Comparison of ENCODE assay signal across 8 mouse cellular contexts in the genomic region with DNA sequence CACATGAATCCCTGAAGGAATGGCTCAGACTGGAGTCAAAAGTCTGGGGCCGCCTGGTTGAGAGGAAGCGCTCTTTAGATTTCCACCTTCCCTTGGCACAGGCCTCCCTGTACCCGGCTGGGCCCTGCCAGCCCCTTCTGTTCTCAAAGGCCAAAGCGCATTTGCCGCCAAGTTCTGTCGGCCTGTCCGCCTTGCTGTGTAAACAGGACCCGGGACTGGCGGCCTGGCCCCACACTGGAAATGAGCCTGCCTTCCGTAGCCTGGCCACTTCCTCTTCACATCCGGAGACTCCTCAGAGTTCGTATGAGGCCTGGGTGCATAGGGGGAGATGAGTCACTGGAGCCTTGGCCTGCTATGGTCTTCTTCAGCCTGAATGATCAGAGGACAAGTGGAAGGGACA. TPM values are rescaled to one million over a fixed set of nuclear protein-coding genes. Genes with fewer than 3 reads are reported as not detected.
DNase-seq lines count a peak whose midpoint lies in the region; ATAC-seq and TF ChIP-seq lines count a peak whose summit lies in the region.

No protein-coding gene starts in this region.

- no peak overlapping the region; the same call in 1 of the 2 replicates for H3K27ac ChIP-seq in kidney, embryonic 14.5 days (ENCODE audit: low read depth, low read length)
- H3K27ac ChIP-seq in bone marrow macrophage, adult 2 months (ENCODE audit: insufficient read depth, low read depth, low read length), result peak overlapping the region; percentile 88
- peak overlapping the region; percentile 71 for H3K27ac ChIP-seq in heart, embryonic 12.5 days (ENCODE audit: poor library complexity, severe bottlenecking)
- no peak overlapping the region for H3K27ac ChIP-seq in midbrain, embryonic 15.5 days

- H3K27me3 ChIP-seq in kidney, embryonic 14.5 days (ENCODE audit: control insufficient read depth, insufficient read depth, low read length), result no peaks in the 10 kb centered on the region
- no peaks in the 10 kb centered on the region for H3K27me3 ChIP-seq in heart, embryonic 12.5 days (replicated peaks)
- no peaks in the 10 kb centered on the region for H3K27me3 ChIP-seq in megakaryocyte, embryonic 14.5 days (replicated peaks)
- H3K27me3 ChIP-seq in midbrain, embryonic 15.5 days (replicated peaks), result peaks cover 10% of the 10 kb centered on the region

- peaks cover 22% of the 10 kb centered on the region for H3K4me1 ChIP-seq in kidney, embryonic 14.5 days (ENCODE audit: control insufficient read depth, insufficient read depth, low read length)
- peaks cover 36% of the 10 kb centered on the region for H3K4me1 ChIP-seq in bone marrow macrophage, adult 2 months (ENCODE audit: control insufficient read depth, insufficient read depth, low read length)
- peaks cover 63% of the 10 kb centered on the region for H3K4me1 ChIP-seq in heart, embryonic 12.5 days (replicated peaks)
- peaks cover 83% of the 10 kb centered on the region for H3K4me1 ChIP-seq in megakaryocyte, embryonic 14.5 days
- peaks cover 14% of the 10 kb centered on the region for H3K4me1 ChIP-seq in midbrain, embryonic 15.5 days

- WGBS in kidney, embryonic 14.5 days, result 59% methylated on average over 12 of the region's 12 CpGs
- WGBS in heart, embryonic 12.5 days, result 60% methylated on average over 12 of the region's 12 CpGs
- 66% methylated on average over 12 of the region's 12 CpGs for WGBS in midbrain, embryonic 15.5 days

- TF ChIP-seq POLR2A in bone marrow macrophage, adult 2 months (IDR thresholded peaks at IDR 0.05; ENCODE audit: borderline replicate concordance, low read depth, low read length), result no peak

- peak; percentile 70 for DNase-seq in kidney, adult 11 months
- peak; percentile 58 to 82 for DNase-seq in kidney, postnatal 25 days
- no peak for DNase-seq in thymus, postnatal 10 days (ENCODE audit: low spot score in 2 of 2)

- H3K36me3 ChIP-seq in kidney, embryonic 14.5 days (ENCODE audit: control insufficient read depth, insufficient read depth, low read length), result no peaks in the 10 kb centered on the region
- H3K36me3 ChIP-seq in heart, embryonic 12.5 days, result no peaks in the 10 kb centered on the region
- peaks cover 5% of the 10 kb centered on the region for H3K36me3 ChIP-seq in megakaryocyte, embryonic 14.5 days (replicated peaks; ENCODE audit: low read length)
- no peaks in the 10 kb centered on the region for H3K36me3 ChIP-seq in midbrain, embryonic 15.5 days (replicated peaks)

- H3K4me3 ChIP-seq in kidney, embryonic 14.5 days (ENCODE audit: low read length), result no peak overlapping the region
- H3K4me3 ChIP-seq in bone marrow macrophage, adult 2 months (ENCODE audit: insufficient read depth, low read length), result peak overlapping the region; percentile 19; the same call in 1 of the 2 replicates
- no peak overlapping the region for H3K4me3 ChIP-seq in heart, embryonic 12.5 days
- peak overlapping the region; percentile 73 for H3K4me3 ChIP-seq in megakaryocyte, embryonic 14.5 days (replicated peaks)
- H3K4me3 ChIP-seq in midbrain, embryonic 15.5 days, result no peak overlapping the region

- TF ChIP-seq CTCF in bone marrow macrophage, adult 2 months (IDR thresholded peaks at IDR 0.05; ENCODE audit: low read depth, low read length), result no peak

- no peak for ATAC-seq in kidney, embryonic 14.5 days (ENCODE audit: low FRiP score, low TSS enrichment)
- no peak for ATAC-seq in heart, embryonic 12.5 days (ENCODE audit: insufficient number of reproducible peaks, low FRiP score)
- no peak for ATAC-seq in midbrain, embryonic 15.5 days (replicated peaks)

- no peak overlapping the region for H3K4me2 ChIP-seq in kidney, embryonic 14.5 days (replicated peaks; ENCODE audit: low read depth, low read length)
- no peak overlapping the region for H3K4me2 ChIP-seq in heart, embryonic 12.5 days
- no peak overlapping the region for H3K4me2 ChIP-seq in midbrain, embryonic 15.5 days

- H3K9me3 ChIP-seq in kidney, embryonic 14.5 days (ENCODE audit: control insufficient read depth, low read length), result no peaks in the 10 kb centered on the region
- no peaks in the 10 kb centered on the region for H3K9me3 ChIP-seq in heart, embryonic 12.5 days (replicated peaks)
- H3K9me3 ChIP-seq in megakaryocyte, embryonic 14.5 days, result 0 out of 2 replicates have a peak, but pooled peaks cover 2% of the 10 kb centered on the region
- no peaks in the 10 kb centered on the region for H3K9me3 ChIP-seq in midbrain, embryonic 15.5 days

- no peak overlapping the region for H3K9ac ChIP-seq in kidney, embryonic 14.5 days (ENCODE audit: low read depth, low read length)
- no peak overlapping the region; the same call in 1 of the 2 replicates for H3K9ac ChIP-seq in heart, embryonic 12.5 days
- no peak overlapping the region for H3K9ac ChIP-seq in midbrain, embryonic 15.5 days

RNA-seq across cellular contexts. Expression of a gene that starts 27.9 kb away (rescaled TPM):
- polyA plus RNA-seq in kidney, embryonic 14.5 days (2014; fragmentation: Nextera tagmentation; extraction: Ambion mirVana), result 0.16 and 0.19 TPM in 2 replicates
- polyA plus RNA-seq in bone marrow macrophage, adult 2 months (2012; ENCODE audit: insufficient read depth, insufficient read length, missing spikeins), result not detected in 2 replicates
- 0.14 TPM in 1 of 2 replicates, not detected in the other for polyA plus RNA-seq in heart, embryonic 12.5 days (2016; fragmentation: Nextera tagmentation; extraction: Ambion mirVana)
- polyA plus RNA-seq in megakaryocyte, embryonic 14.5 days (2012; ENCODE audit: insufficient read depth, low replicate concordance), result not detected in 2 replicates
- polyA plus RNA-seq in midbrain, embryonic 15.5 days (2015; fragmentation: Nextera tagmentation; extraction: Ambion mirVana), result not detected in 2 replicates

Comparison
In these comparisons a context has a peak if more than half of its experiments do, and no peak if none do; other contexts are left out.
1. DNase-seq: peak in kidney, adult 11 months (single experiment) and kidney, postnatal 25 days (2 of 2); none in thymus, postnatal 10 days (0 of 2).
2. H3K27ac ChIP-seq: peak in bone marrow macrophage, adult 2 months (single experiment) and heart, embryonic 12.5 days (single experiment); none in kidney, embryonic 14.5 days (single experiment) and midbrain, embryonic 15.5 days (single experiment).
3. H3K4me3 ChIP-seq: peak in bone marrow macrophage, adult 2 months (single experiment) and megakaryocyte, embryonic 14.5 days (single experiment); none in kidney, embryonic 14.5 days (single experiment), heart, embryonic 12.5 days (single experiment) and midbrain, embryonic 15.5 days (single experiment).